Mouse (Mus musculus) liver, embryonic 15.5 days (tissue): Measurements from ENCODE around the gene Cdh26. TPM values are rescaled to one million over a fixed set of nuclear protein-coding genes. Genes with fewer than 3 reads are reported as not detected.

Experiments
- polyA plus RNA-seq: library from polyadenylated mRNA; unstranded; fragments of >200 nt; fragmentation: Nextera tagmentation; extraction: Ambion mirVana; gene quantifications from 2 replicates; pipeline ENCODE4 v1.2.1, GENCODE M21; 2015

Cdh26 gene
- polyA plus RNA-seq, 1 experiment from 2014 or later = 0.16 TPM

Other genes starting within 250 kb of the Cdh26 start
- gene Sycp2, start 22.8 kb upstream of the Cdh26 start, polyA plus RNA-seq = not detected in 2 replicates
- 0.62 and 0.84 TPM in 2 replicates for gene Ppp1r3d, start 16.1 kb upstream of the Cdh26 start, polyA plus RNA-seq
- gene Fam217b, start 16.0 kb upstream of the Cdh26 start, polyA plus RNA-seq = 0.61 and 0.90 TPM in 2 replicates